Mouse (Mus musculus) ES-E14 (cell line): ENCODE results near the gene Nanog. TPM values are rescaled to one million over a fixed set of nuclear protein-coding genes. Genes with fewer than 3 reads are reported as not detected.
"Not testable (repeated sequence)": the region's sequence is repeated elsewhere in the genome, so short reads cannot be mapped to it uniquely, and the experiment has no call there.

ENCODE experiments used
- DNase-seq: peaks from one replicate; pipeline ENCODE4 v3.0.0-alpha.2; 2013; ENCODE audit warnings: low read depth, low spot score
- H3K27ac ChIP-seq: 2 replicates; pipeline ENCODE4 v1.5.1; 2012; ENCODE audit warnings: low read depth, mild to moderate bottlenecking, low read length, moderate library complexity, mixed read lengths; ENCODE audit not compliant: poor library complexity, insufficient read depth, severe bottlenecking
- H3K36me3 ChIP-seq: 2 replicates; pipeline ENCODE4 v1.6.1; 2012; ENCODE audit warnings: mild to moderate bottlenecking, low read length, moderate library complexity, mixed read lengths; ENCODE audit not compliant: control insufficient read depth, poor library complexity, insufficient read depth, severe bottlenecking
- H3K4me1 ChIP-seq, 2 experiments: fragments of 150-350 bp in 1 of 2; sonication (generic) in 1 of 2; 2 replicates each; pipeline ENCODE4 v1.6.1; 2012; ENCODE audit warnings: low read length in 2 of 2, mild to moderate bottlenecking in 1 of 2, mixed read lengths in 1 of 2; ENCODE audit not compliant: control insufficient read depth in 2 of 2, insufficient read depth in 2 of 2, poor library complexity in 1 of 2
- H3K4me3 ChIP-seq, 2 experiments: fragments of 150-350 bp in 1 of 2; sonication (generic) in 1 of 2; 2 replicates each; pipeline ENCODE4 v1.5.1; 2012; ENCODE audit warnings: low read length in 2 of 2, low read depth in 1 of 2, mild to moderate bottlenecking in 1 of 2, mixed read lengths in 1 of 2; ENCODE audit not compliant: insufficient read depth in 1 of 2, poor library complexity in 1 of 2, severe bottlenecking in 1 of 2
- H3K9ac ChIP-seq: 2 replicates; pipeline ENCODE4 v1.6.1; 2012; ENCODE audit warnings: low read depth, mild to moderate bottlenecking, low read length, mixed read lengths; ENCODE audit not compliant: poor library complexity, insufficient read depth, severe bottlenecking
- H3K9me3 ChIP-seq: fragments of 150-350 bp; sonication (generic); 2 replicates; pipeline ENCODE4 v1.6.1; 2012; ENCODE audit warnings: low read depth, mild to moderate bottlenecking, low read length; ENCODE audit not compliant: control insufficient read depth, insufficient read depth
- CHD2 ChIP-seq: IDR thresholded peaks from 2 replicates; pipeline ENCODE4 v1.6.1; 2014; ENCODE audit warnings: mild to moderate bottlenecking, low read depth, low read length, inconsistent platforms
- HCFC1 ChIP-seq: IDR thresholded peaks from 2 replicates; pipeline ENCODE4 v1.6.1; 2012; ENCODE audit warnings: low read length, inconsistent platforms, borderline replicate concordance; ENCODE audit not compliant: insufficient read depth
- MAFK ChIP-seq: IDR thresholded peaks from 2 replicates; pipeline ENCODE4 v1.6.1; 2014; ENCODE audit warnings: mild to moderate bottlenecking, low read depth, low read length, inconsistent platforms; ENCODE audit not compliant: insufficient read depth
- ZC3H11A ChIP-seq: IDR thresholded peaks from 2 replicates; pipeline ENCODE4 v1.6.1; 2012; ENCODE audit warnings: low read depth, mild to moderate bottlenecking, inconsistent platforms, low read length, borderline replicate concordance
- ZNF384 ChIP-seq: IDR thresholded peaks from 2 replicates; pipeline ENCODE4 v1.6.1; 2012; ENCODE audit warnings: low read depth, low read length, inconsistent platforms
- in situ Hi-C, 2 experiments: fragments of 600-800 bp; cut with MboI; formaldehyde crosslinking; loops; one replicate each; pipeline ENCODE4 v1.15.1; 2025; ENCODE audit warnings: low sequenced_read_pairs in 2 of 2, inconsistent platforms in 1 of 2; ENCODE audit not compliant: unreplicated experiment in 2 of 2
- total RNA-seq: library from RNA; depleted of rRNA; stranded (reverse); fragments of 300-350 nt; gene quantifications from 2 replicates; pipeline ENCODE4 v1.2.3, GENCODE M21; 2012

Gene Nanog
- total RNA-seq, 1 experiment = 138 TPM

- Histone ChIP-seq H3K9me3 (no peaks in the 10 kb centered on the region), H3K4me3 (no peak overlapping the region), H3K4me1 (0 out of 4 replicates have a peak, but pooled peaks cover 0 to 2% of the 10 kb centered on the region in 2 experiments), H3K27ac (peak overlapping the region; percentile 79), H3K9ac (no peak overlapping the region), H3K36me3 (peaks cover 27% of the 10 kb centered on the region)
- DNase-seq = no peak
- TF ChIP-seq HCFC1 (no peak), ZNF384 (no peak), ZC3H11A (no peak), MAFK (no peak), CHD2 (no peak)
- in situ Hi-C loops = no loop called here
Observed at GRCm38 (mm10) chr6:122714707-122715365, 7.5 kb downstream of the Nanog start.

- H3K9me3 ChIP-seq = no peaks in the 10 kb centered on the region
- peak overlapping the region; percentile 23; the same call in 1 of the 2 replicates for H3K9ac ChIP-seq
- peaks cover 24% of the 10 kb centered on the region for H3K36me3 ChIP-seq
- no peak for DNase-seq
- in situ Hi-C loops = no loop called here
- H3K27ac ChIP-seq = peak overlapping the region; percentile 91; the same call in 1 of the 2 replicates
- no peak for TF ChIP-seq HCFC1
- TF ChIP-seq MAFK = no peak
- no peak for TF ChIP-seq ZNF384
- H3K4me3 ChIP-seq = no peak overlapping the region
- H3K4me1 ChIP-seq = 0 out of 4 replicates have a peak, but pooled peaks cover 0 to 2% of the 10 kb centered on the region in 2 experiments
Observed at GRCm38 (mm10) chr6:122715886-122716285, 8.6 kb downstream of the Nanog start.

GRCm38 (mm10) chr6:122718224-122718623, 10.9 kb downstream of the Nanog start:
- H3K4me3 ChIP-seq, DNase-seq, H3K9ac ChIP-seq, in situ Hi-C loops, H3K9me3 ChIP-seq, H3K36me3 ChIP-seq, H3K27ac ChIP-seq, H3K4me1 ChIP-seq: not testable (repeated sequence)

DNA sequence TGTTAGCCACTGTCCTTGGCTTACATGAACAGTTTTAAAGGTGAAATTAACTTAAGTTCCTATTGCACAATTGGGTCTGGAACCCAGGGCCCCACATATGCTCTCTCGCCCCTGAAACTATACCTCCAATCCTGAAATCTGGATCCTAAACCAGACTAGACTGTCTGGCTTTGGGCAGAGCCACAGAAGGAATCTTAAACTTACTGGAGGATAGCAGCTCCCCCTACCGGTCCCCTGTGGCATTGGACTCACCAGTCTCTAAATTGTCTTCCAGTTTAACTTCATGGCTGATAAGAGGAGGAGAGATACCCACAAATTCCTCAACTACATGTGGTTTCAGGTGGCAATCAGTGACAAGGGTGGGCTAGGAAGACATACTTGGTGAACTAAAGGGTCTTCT, 12.7 kb downstream of the Nanog start:
- TF ChIP-seq ZC3H11A (peak; percentile 78), MAFK (no peak), CHD2 (no peak), HCFC1 (no peak)
- Histone ChIP-seq H3K9me3 (no peaks in the 10 kb centered on the region), H3K36me3 (no peaks in the 10 kb centered on the region), H3K9ac (no peak overlapping the region), H3K4me3 (no peak overlapping the region), H3K27ac (no peak overlapping the region), H3K4me1 (no peaks in the 10 kb centered on the region)
- in situ Hi-C loops = no loop called here
- no peak for DNase-seq

- TF ChIP-seq ZC3H11A (peak; percentile 65), MAFK (0 out of 2 replicates have a peak, but pooled peaks have one; percentile 24), CHD2 (no peak), HCFC1 (no peak), ZNF384 (no peak)
- H3K27ac ChIP-seq = peak overlapping the region; percentile 34; the same call in 1 of the 2 replicates
- H3K4me1 ChIP-seq = peaks cover 5 to 7% of the 10 kb centered on the region in 2 experiments; a peak in 2 of 4 replicates
- peak overlapping the region; percentile 96 for H3K9ac ChIP-seq
- DNase-seq = peak; percentile 95
- in situ Hi-C loops = loop anchor here in 1 of 2 experiments (10.0 to 25.0 kb wide), 2 partner anchors 45 to 403 kb away; partner anchors contain the start of gene Phc1
- peak overlapping the region; percentile 86 to 89 for H3K4me3 ChIP-seq
- H3K36me3 ChIP-seq = peaks cover 52% of the 10 kb centered on the region
- no peaks in the 10 kb centered on the region for H3K9me3 ChIP-seq
Observed at GRCm38 (mm10) chr6:122739952-122740351, 32.7 kb downstream of the Nanog start.
